Mouse (Mus musculus): ENCODE results near the gene Prpf3.

GRCm38 (mm10) chr3:95851317-95851716, 4.4 kb downstream of the Prpf3 start:
- TF ChIP-seq CTCF (IDR thresholded peaks at IDR 0.05; ENCODE audit: low read depth, low read length) (no peak), POLR2A (IDR thresholded peaks at IDR 0.05; ENCODE audit: borderline replicate concordance, low read depth, low read length) (no peak)
